ENCODE assay signal across 23 mouse cellular contexts in genomic region chr9:42405736-42406135, GRCm38 (mm10). TPM values are rescaled to one million over a fixed set of nuclear protein-coding genes. Genes with fewer than 3 reads are reported as not detected.
DNase-seq lines count a peak whose midpoint lies in the region; ATAC-seq and TF ChIP-seq lines count a peak whose summit lies in the region.
"Had no signal": no experiment of that assay in that cellular context is flagged by ENCODE, and none has a peak within 500 bp of the region (broad histone marks: within the 10 kb centered on the region; RNA-seq: fewer than 3 reads in every experiment).

No protein-coding gene starts in this region.

- intact Hi-C loops in left cerebral cortex, postnatal 4 days (cut with DNase I): no loop called here
- intact Hi-C loops in left cerebral cortex, postnatal 25 days (cut with DNase I): no loop called here

- ATAC-seq in frontal cortex, adult (ENCODE audit: low TSS enrichment): peak; percentile 88
- ATAC-seq in lung, postnatal 0 days: no peak
- ATAC-seq: activated CD4-positive, CD25-positive, alpha-beta regulatory T cell, adult 4 months; forebrain, embryonic 13.5 days; hindbrain, postnatal 0 days had no signal

- no peak for TF ChIP-seq CTCF in lung, postnatal 0 days (IDR thresholded peaks at IDR 0.05)

- no peaks in the 10 kb centered on the region for H3K27me3 ChIP-seq in lung, postnatal 0 days (replicated peaks; ENCODE audit: insufficient read depth, low read length)
- H3K27me3 ChIP-seq: forebrain, embryonic 13.5 days; heart, embryonic 15.5 days; hindbrain, embryonic 13.5 days had no signal

- no peak overlapping the region for H3K4me2 ChIP-seq in lung, postnatal 0 days (replicated peaks; ENCODE audit: low read depth, low read length)
- H3K4me2 ChIP-seq: forebrain, embryonic 13.5 days; heart, embryonic 11.5 days; heart, embryonic 15.5 days; hindbrain, embryonic 13.5 days had no signal

- no peak for DNase-seq in frontal cortex, postnatal 14 days (ENCODE audit: low spot score in 2 of 2)
- DNase-seq in left cerebral cortex, adult 9 months (ENCODE audit: low spot score in 2 of 2): peak; percentile 44 to 63
- no peak for DNase-seq in left cerebral cortex, postnatal 4 days
- peak; percentile 81 for DNase-seq in brain, adult 2 months (ENCODE audit: low read depth, low spot score)
- DNase-seq in left cerebral cortex, postnatal 25 days (ENCODE audit: low spot score in 2 of 2): peak; percentile 32 to 88
- no peak for DNase-seq in urinary bladder, postnatal 4 days (ENCODE audit: low spot score in 2 of 2)
- DNase-seq in lung, postnatal 0 days (ENCODE audit: low spot score): no peak
- DNase-seq: adrenal gland, postnatal 14 days; cerebellum, adult 18-20 months; cerebellum, adult 9-11 months; cerebellum, postnatal 36 days; gastrocnemius, postnatal 10 days; heart, adult 2 months; heart, postnatal 14 days had no signal

- 45% methylated on average over 4 of the region's 4 CpGs for WGBS in lung, postnatal 0 days

- H3K36me3 ChIP-seq in lung, postnatal 0 days (ENCODE audit: insufficient read depth, low read length): no peaks in the 10 kb centered on the region
- H3K36me3 ChIP-seq: embryonic facial prominence, embryonic 10.5 days; heart, embryonic 15.5 days; hindbrain, embryonic 13.5 days had no signal

- no peak overlapping the region for H3K9ac ChIP-seq in lung, postnatal 0 days (replicated peaks; ENCODE audit: low read depth)
- H3K9ac ChIP-seq: forebrain, embryonic 13.5 days; heart, embryonic 15.5 days; hindbrain, embryonic 13.5 days had no signal

- H3K27ac ChIP-seq in lung, postnatal 0 days (ENCODE audit: low read length): no peak overlapping the region
- H3K27ac ChIP-seq: embryonic facial prominence, embryonic 10.5 days; forebrain, embryonic 13.5 days; heart, adult 2 months; heart, embryonic 15.5 days; hindbrain, embryonic 13.5 days; hindbrain, postnatal 0 days had no signal

- no peak for TF ChIP-seq EP300 in lung, postnatal 0 days (IDR thresholded peaks at IDR 0.05)

- H3K4me1 ChIP-seq in lung, postnatal 0 days (ENCODE audit: insufficient read depth, low read depth, low read length): no peaks in the 10 kb centered on the region
- H3K4me1 ChIP-seq: embryonic facial prominence, embryonic 10.5 days; heart, embryonic 15.5 days had no signal

- H3K9me3 ChIP-seq in lung, postnatal 0 days (ENCODE audit: low read length): no peaks in the 10 kb centered on the region
- H3K9me3 ChIP-seq: embryonic facial prominence, embryonic 10.5 days; forebrain, embryonic 13.5 days; heart, embryonic 15.5 days; hindbrain, embryonic 13.5 days had no signal

- no peak overlapping the region for H3K4me3 ChIP-seq in lung, postnatal 0 days (ENCODE audit: low read depth, low read length)
- H3K4me3 ChIP-seq: embryonic facial prominence, embryonic 10.5 days; forebrain, embryonic 13.5 days; heart, adult 2 months; heart, embryonic 15.5 days; hindbrain, embryonic 13.5 days had no signal

RNA-seq across cellular contexts. Expression of gene Tecta, which starts 6.0 kb away (rescaled TPM):
- total RNA-seq in left cerebral cortex, postnatal 4 days (2021): 1 to 10 TPM in 1 of 2 experiments, under 1 TPM in 1; 0.70 to 1.1 TPM
- total RNA-seq in left cerebral cortex, postnatal 25 days (2021): under 1 TPM; 0.09 to 0.21 TPM
- 0.02 and 0.06 TPM in 2 replicates for polyA plus RNA-seq in lung, postnatal 0 days (2015; fragmentation: Nextera tagmentation; extraction: Ambion mirVana)
- total RNA-seq: MEL had no signal
- polyA plus RNA-seq: activated CD4-positive, CD25-positive, alpha-beta regulatory T cell, adult 4 months had no signal

Comparison
In these comparisons a context has a peak if more than half of its experiments do, and no peak if none do; other contexts are left out.
1. DNase-seq: peak in left cerebral cortex, adult 9 months (2 of 2), brain, adult 2 months (single experiment) and left cerebral cortex, postnatal 25 days (2 of 2); none in frontal cortex, postnatal 14 days (0 of 2), left cerebral cortex, postnatal 4 days (single experiment), urinary bladder, postnatal 4 days (0 of 2) and lung, postnatal 0 days (single experiment).